Mouse (Mus musculus) hindbrain, postnatal 0 days (tissue): ENCODE data around the gene Spock1. TPM values are rescaled to one million over a fixed set of nuclear protein-coding genes. Genes with fewer than 3 reads are reported as not detected.

Experiments
- ATAC-seq: fragments of 200-750 bp; cut with Nextera tagmentation; 2 replicates; pipeline ENCODE4 v1.8.0; 2017; ENCODE audit warnings: mild to moderate bottlenecking, moderate TSS enrichment, moderate library complexity
- DNase-seq: peaks from one replicate; pipeline ENCODE4 v3.0.0-alpha.2; 2015; ENCODE audit warnings: low spot score
- H3K27ac ChIP-seq: fragments of 300-500 bp; sonication (generic); 2 replicates; pipeline ENCODE4 v1.5.1; 2014; ENCODE audit warnings: mild to moderate bottlenecking
- H3K27me3 ChIP-seq: fragments of 300-500 bp; sonication (generic); 2 replicates; pipeline ENCODE4 v1.6.1; 2014; ENCODE audit warnings: low read length, mixed read lengths; ENCODE audit not compliant: insufficient read depth
- H3K36me3 ChIP-seq: fragments of 300-500 bp; sonication (generic); 2 replicates; pipeline ENCODE4 v1.6.1; 2014; ENCODE audit warnings: low read length, mixed read lengths; ENCODE audit not compliant: insufficient read depth
- H3K4me1 ChIP-seq: fragments of 300-500 bp; sonication (generic); 2 replicates; pipeline ENCODE4 v1.6.1; 2014; ENCODE audit warnings: antibody characterized with exemption, low read length, mixed read lengths; ENCODE audit not compliant: insufficient read depth
- H3K4me2 ChIP-seq: fragments of 300-500 bp; sonication (generic); 2 replicates; pipeline ENCODE4 v1.6.1; 2014; ENCODE audit warnings: low read depth, mild to moderate bottlenecking, low read length, moderate library complexity, mixed read lengths
- H3K4me3 ChIP-seq: fragments of 300-500 bp; sonication (generic); 2 replicates; pipeline ENCODE4 v1.5.1; 2014; ENCODE audit warnings: low read length
- H3K9ac ChIP-seq: fragments of 300-500 bp; sonication (generic); replicated peaks from 2 replicates; pipeline ENCODE4 v1.6.1; 2014; ENCODE audit warnings: mild to moderate bottlenecking, low read length, moderate library complexity, mixed read lengths
- H3K9me3 ChIP-seq: fragments of 300-500 bp; sonication (generic); 2 replicates; pipeline ENCODE4 v1.6.1; 2016; ENCODE audit warnings: low read length, mixed read lengths
- CTCF ChIP-seq: IDR thresholded peaks from 2 replicates; pipeline ENCODE4 v1.5.1; 2016; ENCODE audit warnings: antibody characterized with exemption, control low read depth, low read depth
- WGBS: fragments of 180-500 bp; shearing (Covaris S2); extraction: QIAGEN DNeasy Blood & Tissue Kit; methylation state at CpG from one replicate; pipeline ENCODE4 v1.1.7; 2014; 5-methylcytosine and 5-hydroxymethylcytosine counted together
- polyA plus RNA-seq: library from polyadenylated mRNA; unstranded; fragments of >200 nt; fragmentation: Nextera tagmentation; extraction: Ambion mirVana; gene quantifications from 2 replicates; pipeline ENCODE4 v1.2.1, GENCODE M21; 2015
- total RNA-seq: library from RNA; depleted of rRNA; stranded (reverse); fragments of >200 nt; gene quantifications from 2 replicates; pipeline ENCODE4 v1.2.3, GENCODE M21; 2014

The Spock1 gene
- total and polyA plus RNA-seq, 2 experiments from 2014 or later: 80.3 to 118 TPM

GRCm38 (mm10) chr13:57854416-57854815, 53.7 kb downstream of the Spock1 start:
- 65% methylated on average over 8 of the region's 8 CpGs for WGBS
- TF ChIP-seq CTCF: no peak
- DNase-seq: no peak
- Histone ChIP-seq H3K27me3 (no peaks in the 10 kb centered on the region), H3K4me2 (no peak overlapping the region), H3K9me3 (no peaks in the 10 kb centered on the region), H3K4me1 (0 out of 2 replicates have a peak, but pooled peaks cover 9% of the 10 kb centered on the region), H3K27ac (no peak overlapping the region), H3K9ac (no peak overlapping the region), H3K4me3 (no peak overlapping the region), H3K36me3 (no peaks in the 10 kb centered on the region)
- no peak for ATAC-seq

GRCm38 (mm10) chr13:57853621-57854020, 54.5 kb downstream of the Spock1 start:
- WGBS: 39% methylated on average over 1 of the region's 1 CpGs
- H3K9me3 ChIP-seq: no peaks in the 10 kb centered on the region
- ATAC-seq (no peak), DNase-seq (no peak)
- H3K27ac ChIP-seq: no peak overlapping the region
- H3K4me3 ChIP-seq: no peak overlapping the region
- H3K4me1 ChIP-seq: 0 out of 2 replicates have a peak, but pooled peaks cover 8% of the 10 kb centered on the region
- H3K36me3 ChIP-seq: no peaks in the 10 kb centered on the region
- H3K4me2 ChIP-seq: no peak overlapping the region
- no peaks in the 10 kb centered on the region for H3K27me3 ChIP-seq
- TF ChIP-seq CTCF: no peak
- no peak overlapping the region for H3K9ac ChIP-seq

- Histone ChIP-seq H3K9me3 (no peaks in the 10 kb centered on the region), H3K4me1 (0 out of 2 replicates have a peak, but pooled peaks cover 6% of the 10 kb centered on the region), H3K9ac (no peak overlapping the region), H3K27ac (no peak overlapping the region), H3K36me3 (no peaks in the 10 kb centered on the region), H3K4me2 (no peak overlapping the region), H3K27me3 (no peaks in the 10 kb centered on the region), H3K4me3 (no peak overlapping the region)
- TF ChIP-seq CTCF: no peak
- ATAC-seq: no peak
- WGBS: 80% methylated on average over 10 of the region's 10 CpGs
- DNase-seq: no peak
Observed at GRCm38 (mm10) chr13:57853156-57853555, 55.0 kb downstream of the Spock1 start.

GRCm38 (mm10) chr13:57848931-57849330, 59.2 kb downstream of the Spock1 start:
- WGBS: 93% methylated on average over 1 of the region's 1 CpGs
- H3K4me3 ChIP-seq: no peak overlapping the region
- no peak for DNase-seq
- no peaks in the 10 kb centered on the region for H3K36me3 ChIP-seq
- no peaks in the 10 kb centered on the region for H3K9me3 ChIP-seq
- H3K27me3 ChIP-seq: no peaks in the 10 kb centered on the region
- ATAC-seq: no peak
- H3K4me2 ChIP-seq: no peak overlapping the region
- H3K9ac ChIP-seq: no peak overlapping the region
- no peak overlapping the region for H3K27ac ChIP-seq
- no peak for TF ChIP-seq CTCF
- no peaks in the 10 kb centered on the region for H3K4me1 ChIP-seq

GRCm38 (mm10) chr13:57847101-57847500, 61.0 kb downstream of the Spock1 start:
- H3K27ac ChIP-seq: no peak overlapping the region
- no peak for TF ChIP-seq CTCF
- no peak overlapping the region for H3K9ac ChIP-seq
- no peaks in the 10 kb centered on the region for H3K4me1 ChIP-seq
- H3K36me3 ChIP-seq: no peaks in the 10 kb centered on the region
- no peak overlapping the region for H3K4me3 ChIP-seq
- H3K4me2 ChIP-seq: no peak overlapping the region
- 79% methylated on average over 4 of the region's 4 CpGs for WGBS
- no peaks in the 10 kb centered on the region for H3K27me3 ChIP-seq
- ATAC-seq: no peak
- no peak for DNase-seq
- H3K9me3 ChIP-seq: no peaks in the 10 kb centered on the region

- no peaks in the 10 kb centered on the region for H3K27me3 ChIP-seq
- 90% methylated on average over 9 of the region's 9 CpGs for WGBS
- H3K9me3 ChIP-seq: no peaks in the 10 kb centered on the region
- no peak for ATAC-seq
- DNase-seq: no peak
- H3K27ac ChIP-seq: no peak overlapping the region
- no peaks in the 10 kb centered on the region for H3K36me3 ChIP-seq
- H3K4me1 ChIP-seq: no peaks in the 10 kb centered on the region
- no peak for TF ChIP-seq CTCF
- no peak overlapping the region for H3K4me2 ChIP-seq
- H3K9ac ChIP-seq: no peak overlapping the region
- H3K4me3 ChIP-seq: no peak overlapping the region
Observed at GRCm38 (mm10) chr13:57846468-57846867, 61.7 kb downstream of the Spock1 start.

- Histone ChIP-seq H3K4me2 (no peak overlapping the region), H3K9me3 (no peaks in the 10 kb centered on the region), H3K27me3 (no peaks in the 10 kb centered on the region), H3K4me3 (no peak overlapping the region), H3K4me1 (no peaks in the 10 kb centered on the region), H3K27ac (no peak overlapping the region), H3K9ac (no peak overlapping the region), H3K36me3 (no peaks in the 10 kb centered on the region)
- TF ChIP-seq CTCF: no peak
- no peak for DNase-seq
- ATAC-seq: no peak
- 80% methylated on average over 5 of the region's 5 CpGs for WGBS
Observed at GRCm38 (mm10) chr13:57841141-57841848, 66.8 kb downstream of the Spock1 start.
